Mouse (Mus musculus) embryonic facial prominence, embryonic 14.5 days (tissue): ENCODE measurements around the gene Pla2g4e. TPM values are rescaled to one million over a fixed set of nuclear protein-coding genes. Genes with fewer than 3 reads are reported as not detected.

Experiments
- ATAC-seq: fragments of 200-750 bp; cut with Nextera tagmentation; 2 replicates; pipeline ENCODE4 v1.8.0; 2017; ENCODE audit warnings: low read depth, moderate number of reproducible peaks, moderate TSS enrichment
- DNase-seq: peaks from one replicate; pipeline ENCODE4 v3.0.0-alpha.2; 2015; ENCODE audit warnings: low spot score
- H3K27ac ChIP-seq: fragments of 300-500 bp; sonication (generic); replicated peaks from 2 replicates; pipeline ENCODE4 v1.5.1; 2014; ENCODE audit warnings: low read depth, mild to moderate bottlenecking, low read length, moderate library complexity
- H3K27me3 ChIP-seq: fragments of 300-500 bp; sonication (generic); replicated peaks from 2 replicates; pipeline ENCODE4 v1.6.1; 2014; ENCODE audit warnings: low read length; ENCODE audit not compliant: control insufficient read depth, insufficient read depth
- H3K36me3 ChIP-seq: fragments of 300-500 bp; sonication (generic); 2 replicates; pipeline ENCODE4 v1.6.1; 2014; ENCODE audit warnings: low read length, mixed read lengths; ENCODE audit not compliant: control insufficient read depth, insufficient read depth
- H3K4me1 ChIP-seq: fragments of 300-500 bp; sonication (generic); 2 replicates; pipeline ENCODE4 v1.6.1; 2014; ENCODE audit warnings: antibody characterized with exemption, low read length; ENCODE audit not compliant: control insufficient read depth, insufficient read depth
- H3K4me2 ChIP-seq: fragments of 300-500 bp; sonication (generic); 2 replicates; pipeline ENCODE4 v1.6.1; 2014; ENCODE audit warnings: low read depth, mild to moderate bottlenecking, low read length, moderate library complexity, mixed read lengths
- H3K4me3 ChIP-seq: fragments of 300-500 bp; sonication (generic); 2 replicates; pipeline ENCODE4 v1.5.1; 2014; ENCODE audit warnings: low read depth, mild to moderate bottlenecking, low read length
- H3K9ac ChIP-seq: fragments of 300-500 bp; sonication (generic); 2 replicates; pipeline ENCODE4 v1.6.1; 2014; ENCODE audit warnings: low read depth, mild to moderate bottlenecking, low read length, moderate library complexity, mixed read lengths
- H3K9me3 ChIP-seq: fragments of 300-500 bp; sonication (generic); 2 replicates; pipeline ENCODE4 v1.6.1; 2016; ENCODE audit warnings: low read length; ENCODE audit not compliant: control insufficient read depth
- WGBS: fragments of 180-500 bp; shearing (Covaris S2); extraction: QIAGEN DNeasy Blood & Tissue Kit; methylation state at CpG from one replicate; pipeline ENCODE4 v1.1.7; 2014; 5-methylcytosine and 5-hydroxymethylcytosine counted together
- polyA plus RNA-seq: library from polyadenylated mRNA; unstranded; fragments of >200 nt; fragmentation: Nextera tagmentation; extraction: Ambion mirVana; gene quantifications from 2 replicates; pipeline ENCODE4 v1.2.1, GENCODE M21; 2014

Gene Pla2g4e
- polyA plus RNA-seq, 1 experiment from 2014 or later: 0.77 TPM

DNA sequence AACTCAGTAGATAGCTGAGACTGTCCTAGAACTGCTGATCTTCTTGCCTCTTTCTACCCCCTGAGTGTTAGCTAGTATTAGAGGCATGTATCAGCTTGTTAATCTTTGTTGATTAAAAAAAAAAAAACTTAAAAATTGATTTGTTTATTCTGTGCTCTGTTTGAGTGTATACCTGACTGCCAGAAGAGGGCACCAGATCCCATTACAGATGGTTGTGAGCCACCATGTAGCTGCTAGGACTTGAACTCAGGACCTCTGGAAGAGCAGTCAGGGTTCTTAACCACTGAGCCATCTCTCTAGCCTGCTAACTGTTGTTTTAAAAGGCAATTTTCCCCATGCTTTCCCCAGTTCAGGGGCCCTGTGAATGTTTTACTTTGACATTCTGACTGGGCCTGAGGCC, 66.2 kb downstream of the Pla2g4e start:
- Histone ChIP-seq H3K9me3 (no peaks in the 10 kb centered on the region), H3K4me1 (no peaks in the 10 kb centered on the region), H3K9ac (no peak overlapping the region), H3K4me3 (no peak overlapping the region), H3K27me3 (no peaks in the 10 kb centered on the region), H3K27ac (no peak overlapping the region), H3K36me3 (no peaks in the 10 kb centered on the region), H3K4me2 (no peak overlapping the region)
- no peak for DNase-seq
- no peak for ATAC-seq

DNA sequence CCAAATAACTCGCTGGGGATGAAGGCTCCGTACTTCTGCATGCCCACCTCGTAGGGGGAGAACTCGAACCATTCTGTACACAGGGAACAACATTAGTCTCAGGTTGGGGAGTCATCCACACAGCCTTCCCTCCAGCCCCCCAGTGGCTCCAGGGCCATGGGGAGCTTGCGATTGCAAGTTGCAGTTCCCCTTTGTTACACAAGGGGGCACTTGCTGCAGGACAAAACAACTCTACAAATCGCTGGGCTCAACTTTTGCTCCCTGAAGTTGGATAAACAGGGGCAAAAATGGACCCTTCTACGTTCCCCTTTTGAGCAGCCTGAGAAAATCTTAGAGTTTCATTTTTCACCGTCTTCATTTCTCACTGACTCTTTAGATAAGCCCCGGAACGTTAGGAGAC, 71.4 kb downstream of the Pla2g4e start:
- WGBS: 22% methylated on average over 10 of the region's 10 CpGs

DNA sequence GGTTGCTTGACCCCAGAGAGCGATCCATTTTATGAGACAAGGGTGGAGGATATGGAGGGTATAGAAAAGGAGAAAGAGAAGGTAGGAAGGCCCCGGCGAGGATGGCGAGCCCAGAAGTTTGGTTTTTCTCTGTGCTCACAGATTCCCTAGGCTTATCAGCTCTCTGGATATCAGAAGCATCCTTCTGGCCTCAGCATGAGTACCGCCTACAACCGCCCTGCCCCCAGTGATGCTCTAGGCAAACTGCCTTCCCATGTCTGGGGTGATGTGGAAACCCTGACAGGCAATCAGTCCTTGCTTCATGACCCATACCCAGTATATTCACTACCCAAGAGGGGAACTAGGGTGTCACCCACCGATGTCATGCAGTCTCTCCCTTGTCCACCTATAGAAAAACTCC, 73.8 kb downstream of the Pla2g4e start:
- Histone ChIP-seq H3K4me1 (no peaks in the 10 kb centered on the region), H3K36me3 (no peaks in the 10 kb centered on the region), H3K9ac (no peak overlapping the region), H3K4me3 (no peak overlapping the region), H3K4me2 (no peak overlapping the region), H3K27me3 (no peaks in the 10 kb centered on the region), H3K27ac (no peak overlapping the region), H3K9me3 (no peaks in the 10 kb centered on the region)
- DNase-seq (no peak), ATAC-seq (no peak)
- WGBS: 90% methylated on average over 7 of the region's 7 CpGs

More for the DNA sequence above, 71.4 kb downstream of the Pla2g4e start:
- Histone ChIP-seq H3K4me1 (no peaks in the 10 kb centered on the region), H3K4me3 (no peak overlapping the region), H3K36me3 (no peaks in the 10 kb centered on the region), H3K27ac (no peak overlapping the region), H3K4me2 (peak overlapping the region; percentile 11), H3K9ac (no peak overlapping the region), H3K9me3 (no peaks in the 10 kb centered on the region), H3K27me3 (no peaks in the 10 kb centered on the region)
- ATAC-seq (no peak), DNase-seq (peak; percentile 37)

DNA sequence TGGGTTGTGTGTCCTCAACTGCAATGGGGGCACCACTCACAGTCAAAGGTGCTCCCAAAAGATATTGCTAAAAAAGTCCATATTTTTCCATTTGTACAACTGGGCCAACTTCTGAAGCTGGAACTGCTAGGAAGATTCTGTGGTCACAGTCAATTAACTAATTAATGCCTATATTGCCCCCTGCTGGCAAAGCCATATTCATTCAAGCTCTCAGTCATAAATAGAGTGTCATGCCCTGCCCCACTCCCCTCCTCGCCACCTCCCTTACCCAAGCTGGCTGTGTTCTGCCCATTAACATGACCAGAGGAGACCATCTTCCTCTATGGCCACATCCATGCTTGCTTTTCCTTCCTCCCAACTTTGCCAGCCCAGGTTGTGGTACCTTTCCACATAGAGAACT, 74.4 kb downstream of the Pla2g4e start:
- Histone ChIP-seq H3K4me2 (no peak overlapping the region), H3K27ac (no peak overlapping the region), H3K27me3 (no peaks in the 10 kb centered on the region), H3K4me3 (no peak overlapping the region), H3K36me3 (no peaks in the 10 kb centered on the region), H3K9me3 (no peaks in the 10 kb centered on the region), H3K9ac (no peak overlapping the region), H3K4me1 (no peaks in the 10 kb centered on the region)
- ATAC-seq (no peak), DNase-seq (peak; percentile 33)
- WGBS: 42% methylated on average over 1 of the region's 1 CpGs

DNA sequence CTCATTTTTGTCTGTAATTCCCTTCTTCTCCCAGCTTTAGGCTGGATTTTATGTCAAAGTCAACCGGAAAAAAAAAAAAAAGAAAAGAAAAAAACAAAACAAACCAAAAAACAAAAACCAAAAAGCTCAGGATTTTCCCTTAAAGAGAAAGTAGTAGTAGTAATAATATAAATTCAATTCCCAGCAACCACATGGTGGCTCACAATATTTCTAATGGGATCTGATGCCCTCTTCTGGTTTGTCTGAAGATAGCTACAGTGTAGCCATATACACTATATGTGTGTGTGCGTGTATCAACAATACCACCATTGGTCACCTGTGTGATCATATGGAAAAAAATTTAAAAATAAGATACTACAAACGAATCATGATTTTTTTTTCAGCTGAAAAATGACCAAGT, 75.8 kb downstream of the Pla2g4e start:
- no peak overlapping the region for H3K4me3 ChIP-seq
- no peak for ATAC-seq
- H3K27me3 ChIP-seq: no peaks in the 10 kb centered on the region
- no peak overlapping the region for H3K4me2 ChIP-seq
- no peak overlapping the region for H3K9ac ChIP-seq
- H3K27ac ChIP-seq: no peak overlapping the region
- no peaks in the 10 kb centered on the region for H3K4me1 ChIP-seq
- H3K9me3 ChIP-seq: no peaks in the 10 kb centered on the region
- 85% methylated on average over 3 of the region's 3 CpGs for WGBS
- no peaks in the 10 kb centered on the region for H3K36me3 ChIP-seq
- no peak for DNase-seq

DNA sequence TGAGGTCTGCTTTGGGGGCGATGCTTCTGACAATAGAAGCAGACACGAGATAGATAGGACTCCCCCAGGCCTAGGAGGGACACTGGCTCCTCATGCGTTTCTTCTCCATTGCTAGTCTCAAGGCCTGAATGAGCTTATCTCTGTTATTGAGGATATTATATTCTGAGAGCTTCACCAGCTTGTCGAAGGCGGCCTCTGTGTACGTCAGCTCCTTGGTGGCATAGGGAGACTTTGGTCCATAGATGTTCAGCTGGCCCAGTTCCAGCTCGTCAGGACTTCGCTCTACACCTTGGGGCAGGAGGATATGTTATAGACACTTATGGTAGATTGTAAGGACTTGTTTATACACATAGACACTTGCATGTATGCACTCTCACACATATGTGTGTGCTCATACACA, 77.4 kb downstream of the Pla2g4e start:
- 86% methylated on average over 8 of the region's 8 CpGs for WGBS
- H3K4me2 ChIP-seq: no peak overlapping the region
- no peak for ATAC-seq
- H3K4me1 ChIP-seq: no peaks in the 10 kb centered on the region
- H3K27ac ChIP-seq: no peak overlapping the region
- no peaks in the 10 kb centered on the region for H3K27me3 ChIP-seq
- no peak overlapping the region for H3K9ac ChIP-seq
- H3K36me3 ChIP-seq: no peaks in the 10 kb centered on the region
- H3K4me3 ChIP-seq: no peak overlapping the region
- DNase-seq: no peak
- no peaks in the 10 kb centered on the region for H3K9me3 ChIP-seq

DNA sequence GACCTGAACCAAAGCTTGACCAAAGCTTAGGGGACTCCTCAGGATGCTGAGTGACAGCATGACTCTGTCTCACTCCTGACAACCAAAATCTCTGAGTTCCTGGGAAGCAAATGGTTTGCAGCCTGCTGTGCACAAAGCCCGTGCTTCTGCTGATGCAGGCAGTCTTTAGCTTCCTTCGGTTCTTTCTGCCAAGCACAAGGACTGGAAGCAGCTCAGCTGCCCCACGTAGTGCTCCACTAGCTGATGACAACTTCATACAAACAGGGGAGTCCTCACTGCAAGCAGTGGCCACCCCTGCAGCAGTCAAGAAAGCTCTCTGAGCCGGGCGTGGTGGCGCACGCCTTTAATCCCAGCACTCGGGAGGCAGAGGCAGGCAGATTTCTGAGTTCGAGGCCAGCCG, 79.7 kb downstream of the Pla2g4e start:
- WGBS: 79% methylated on average over 10 of the region's 10 CpGs
- no peaks in the 10 kb centered on the region for H3K27me3 ChIP-seq
- ATAC-seq (no peak), DNase-seq (no peak)
- H3K4me3 ChIP-seq: no peak overlapping the region
- no peak overlapping the region for H3K9ac ChIP-seq
- no peaks in the 10 kb centered on the region for H3K9me3 ChIP-seq
- no peaks in the 10 kb centered on the region for H3K36me3 ChIP-seq
- no peaks in the 10 kb centered on the region for H3K4me1 ChIP-seq
- H3K4me2 ChIP-seq: no peak overlapping the region
- H3K27ac ChIP-seq: no peak overlapping the region

DNA sequence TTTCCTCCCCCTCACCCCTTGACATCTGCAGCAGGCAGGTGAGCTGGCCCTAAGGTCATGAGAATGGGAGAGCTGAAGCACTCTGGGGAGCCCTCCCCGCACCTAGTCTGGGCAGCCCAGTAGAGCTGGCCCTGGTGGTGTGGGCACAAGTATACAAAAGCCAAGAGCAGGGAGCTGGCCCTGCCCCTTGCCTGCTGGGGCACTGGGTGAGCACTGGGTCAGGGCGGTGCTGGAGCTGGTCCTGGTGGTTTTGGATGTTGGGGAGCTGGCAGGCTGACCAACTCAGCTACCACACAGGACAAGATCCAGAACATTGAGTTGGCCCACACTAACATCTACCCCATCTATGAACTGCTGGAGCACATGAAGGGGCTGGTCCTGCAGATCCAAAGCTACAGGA, 85.7 kb downstream of the Pla2g4e start:
- Histone ChIP-seq H3K36me3 (no peaks in the 10 kb centered on the region), H3K27me3 (no peaks in the 10 kb centered on the region), H3K9ac (no peak overlapping the region), H3K9me3 (no peaks in the 10 kb centered on the region), H3K4me2 (no peak overlapping the region), H3K4me3 (no peak overlapping the region), H3K4me1 (no peaks in the 10 kb centered on the region), H3K27ac (no peak overlapping the region)
- DNase-seq: no peak
- ATAC-seq: no peak
- 69% methylated on average over 2 of the region's 2 CpGs for WGBS

DNA sequence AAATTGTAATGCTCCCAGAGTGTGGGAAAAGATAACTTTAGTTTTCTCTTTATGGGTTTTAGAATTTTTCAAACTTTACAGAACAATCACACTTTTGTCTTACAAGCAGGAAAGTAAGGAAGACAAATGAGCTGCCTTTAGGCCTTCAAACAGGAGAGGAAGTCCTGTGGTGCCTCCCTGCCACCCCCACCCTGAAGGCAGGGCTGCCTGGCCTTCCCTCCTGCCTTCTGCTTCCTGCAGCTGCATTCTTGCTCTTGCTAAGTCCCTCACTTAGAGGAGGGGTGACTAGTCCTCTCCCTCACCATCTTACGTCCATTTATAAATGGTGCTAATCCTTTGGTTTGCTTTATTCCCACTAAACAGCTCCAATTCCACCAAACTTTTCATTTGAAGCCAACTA, 86.3 kb downstream of the Pla2g4e start:
- no peak overlapping the region for H3K4me3 ChIP-seq
- no peaks in the 10 kb centered on the region for H3K9me3 ChIP-seq
- no peak for DNase-seq
- no peak overlapping the region for H3K27ac ChIP-seq
- no peak overlapping the region for H3K9ac ChIP-seq
- no peak for ATAC-seq
- no peaks in the 10 kb centered on the region for H3K4me1 ChIP-seq
- H3K4me2 ChIP-seq: no peak overlapping the region
- H3K36me3 ChIP-seq: no peaks in the 10 kb centered on the region
- H3K27me3 ChIP-seq: no peaks in the 10 kb centered on the region
- WGBS: 29% methylated on average over 1 of the region's 1 CpGs
